Mouse (Mus musculus): ENCODE results near the gene Rnf185.

The Rnf185 gene

GRCm38 (mm10) chr11:3442677-3443076 is 9.5 kb downstream of the Rnf185 start:
- no peak for DNase-seq

GRCm38 (mm10) chr11:3441696-3442443 is 10.3 kb downstream of the Rnf185 start:
- peak; percentile 52 for DNase-seq

GRCm38 (mm10) chr11:3437621-3438020 is 14.5 kb downstream of the Rnf185 start:
- DNase-seq = no peak

- no peak for DNase-seq
These were observed 18.4 kb downstream of the Rnf185 start for GRCm38 (mm10) chr11:3433809-3434208.

- no peak for DNase-seq
These were observed 20.1 kb downstream of the Rnf185 start for GRCm38 (mm10) chr11:3431976-3432603.

GRCm38 (mm10) chr11:3431515-3431914 is 20.6 kb downstream of the Rnf185 start:
- DNase-seq = no peak

GRCm38 (mm10) chr11:3428632-3429031 is 23.5 kb downstream of the Rnf185 start:
- no peak for DNase-seq

- DNase-seq = no peak
These were observed 24.4 kb downstream of the Rnf185 start for GRCm38 (mm10) chr11:3427697-3428230.

GRCm38 (mm10) chr11:3422242-3422641 is 29.9 kb downstream of the Rnf185 start:
- DNase-seq = no peak

GRCm38 (mm10) chr11:3418741-3419140 is 33.4 kb downstream of the Rnf185 start:
- DNase-seq = no peak

GRCm38 (mm10) chr11:3417795-3418194 is 34.4 kb downstream of the Rnf185 start:
- no peak for DNase-seq

GRCm38 (mm10) chr11:3416399-3416798 is 35.8 kb downstream of the Rnf185 start:
- DNase-seq = no peak

- no peak for DNase-seq
These were observed 40.1 kb downstream of the Rnf185 start for GRCm38 (mm10) chr11:3412111-3412510.

GRCm38 (mm10) chr11:3408997-3409732 is 43.0 kb downstream of the Rnf185 start, which contains the start of gene Limk2:
Limk2 (minus strand) TSS chr11:3409189.
- peak; percentile 95 for DNase-seq

- peak; percentile 38 for DNase-seq
These were observed 43.8 kb downstream of the Rnf185 start for GRCm38 (mm10) chr11:3408131-3408996.

- DNase-seq = no peak
These were observed 47.7 kb downstream of the Rnf185 start for GRCm38 (mm10) chr11:3404287-3405047.

- no peak for DNase-seq
These were observed 49.1 kb downstream of the Rnf185 start for GRCm38 (mm10) chr11:3403024-3403423.

- no peak for DNase-seq
These were observed 53.8 kb downstream of the Rnf185 start for GRCm38 (mm10) chr11:3398318-3398717.

- DNase-seq = no peak
These were observed 55.6 kb downstream of the Rnf185 start for GRCm38 (mm10) chr11:3396562-3396961.

GRCm38 (mm10) chr11:3396091-3396490 is 56.1 kb downstream of the Rnf185 start:
- no peak for DNase-seq

- DNase-seq = no peak
These were observed 57.6 kb downstream of the Rnf185 start for GRCm38 (mm10) chr11:3394520-3394919.

GRCm38 (mm10) chr11:3392526-3392925 is 59.6 kb downstream of the Rnf185 start:
- DNase-seq = peak; percentile 33

All from lung, postnatal 14 days (tissue).